Mouse (Mus musculus): Measurements from ENCODE around the gene Traf1. TPM values are rescaled to one million over a fixed set of nuclear protein-coding genes. Genes with fewer than 3 reads are reported as not detected.
A peak's percentile ranks its signal among the peaks of the same experiment; 100 is the strongest.

Traf1 gene
- polyA plus RNA-seq, 1 experiment from 2014 or later, result 0.13 TPM

DNA sequence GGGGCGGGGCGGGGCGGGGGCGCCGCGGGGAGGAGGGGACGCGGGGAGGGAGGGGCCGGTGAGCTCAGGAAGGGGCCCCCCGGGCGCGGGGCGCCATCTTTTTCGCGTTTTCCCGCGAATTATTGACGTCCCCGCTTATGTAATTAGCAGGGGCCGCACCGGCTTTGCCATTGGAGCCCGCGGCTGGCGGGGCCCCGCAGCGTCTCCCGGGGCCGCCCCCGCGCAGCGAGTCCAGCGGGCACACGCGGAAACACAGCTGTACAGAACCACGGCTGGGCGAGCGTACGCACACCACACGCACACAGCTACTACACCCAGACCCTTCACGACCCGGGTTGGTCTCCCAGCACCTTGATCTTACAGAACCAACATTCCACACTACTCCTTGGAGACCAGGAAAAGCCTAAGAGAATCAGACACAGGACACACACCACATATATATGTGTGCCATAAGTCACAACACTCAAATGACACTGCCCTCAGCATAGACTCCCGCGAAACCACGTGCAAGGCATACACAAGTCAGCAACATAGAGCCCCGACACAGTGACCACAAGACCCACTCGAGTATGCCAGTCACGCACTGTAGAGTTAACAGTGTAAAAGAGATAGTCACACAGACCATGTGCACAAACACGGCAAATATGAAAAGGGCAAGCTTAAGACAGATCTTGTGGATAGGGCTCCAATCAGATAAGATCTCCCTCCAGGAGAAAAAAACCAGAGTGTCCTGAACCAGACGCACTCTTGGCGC, 47.3 kb downstream of the Traf1 start:
- Histone ChIP-seq H3K4me1 (ENCODE audit: control insufficient read depth, low read depth, low read length) (peaks cover 14% of the 10 kb centered on the region), H3K27me3 (ENCODE audit: control insufficient read depth, insufficient read depth, low read depth, low read length) (peaks cover 17% of the 10 kb centered on the region), H3K9ac (ENCODE audit: low read depth, low read length) (peak overlapping the region; percentile 70), H3K27ac (ENCODE audit: low read length) (no peak overlapping the region), H3K4me3 (ENCODE audit: low read depth, low read length) (peak overlapping the region; percentile 73), H3K4me2 (ENCODE audit: low read depth, low read length) (peak overlapping the region; percentile 89), H3K9me3 (replicated peaks; ENCODE audit: control insufficient read depth, low read length) (no peaks in the 10 kb centered on the region), H3K36me3 (ENCODE audit: control insufficient read depth, insufficient read depth) (no peaks in the 10 kb centered on the region)
- WGBS (ENCODE audit: insufficient replicate concordance), result under 1% methylated on average over 42 of the region's 50 CpGs
- ATAC-seq (ENCODE audit: low read depth), result peak; percentile 70

GRCm38 (mm10) chr2:34913218-34914068, 48.1 kb downstream of the Traf1 start, which contains the start of gene Phf19:
TSS of gene Phf19 (minus strand) at chr2:34914026.
- H3K9me3 ChIP-seq (replicated peaks; ENCODE audit: control insufficient read depth, low read length), result no peaks in the 10 kb centered on the region
- no peak within 1 kb of the TSS for H3K27ac ChIP-seq (ENCODE audit: low read length)
- peak; percentile 47 for ATAC-seq (ENCODE audit: low read depth)
- H3K27me3 ChIP-seq (ENCODE audit: control insufficient read depth, insufficient read depth, low read depth, low read length), result peaks cover 17% of the 10 kb centered on the region
- under 1% methylated on average over 57 of the region's 64 CpGs for WGBS (ENCODE audit: insufficient replicate concordance)
- H3K4me2 ChIP-seq (ENCODE audit: low read depth, low read length), result peak within 1 kb of the TSS; percentile 89
- peak within 1 kb of the TSS; percentile 73 for H3K4me3 ChIP-seq (ENCODE audit: low read depth, low read length)
- H3K4me1 ChIP-seq (ENCODE audit: control insufficient read depth, low read depth, low read length), result peaks cover 14% of the 10 kb centered on the region
- peak within 1 kb of the TSS; percentile 70 for H3K9ac ChIP-seq (ENCODE audit: low read depth, low read length)
- no peaks in the 10 kb centered on the region for H3K36me3 ChIP-seq (ENCODE audit: control insufficient read depth, insufficient read depth)

- no peak overlapping the region; the same call in 1 of the 2 replicates for H3K9ac ChIP-seq (ENCODE audit: low read depth, low read length)
- ATAC-seq (ENCODE audit: low read depth), result no peak
These were observed 49.0 kb downstream of the Traf1 start for GRCm38 (mm10) chr2:34912613-34913012.

GRCm38 (mm10) chr2:34911871-34912270, 49.7 kb downstream of the Traf1 start:
- no peak overlapping the region for H3K4me3 ChIP-seq (ENCODE audit: low read depth, low read length)
- peaks cover 17% of the 10 kb centered on the region for H3K27me3 ChIP-seq (ENCODE audit: control insufficient read depth, insufficient read depth, low read depth, low read length)
- no peaks in the 10 kb centered on the region for H3K9me3 ChIP-seq (replicated peaks; ENCODE audit: control insufficient read depth, low read length)
- peaks cover 19% of the 10 kb centered on the region for H3K4me1 ChIP-seq (ENCODE audit: control insufficient read depth, low read depth, low read length)
- no peak overlapping the region for H3K9ac ChIP-seq (ENCODE audit: low read depth, low read length)
- ATAC-seq (ENCODE audit: low read depth), result no peak
- H3K27ac ChIP-seq (ENCODE audit: low read length), result no peak overlapping the region
- no peaks in the 10 kb centered on the region for H3K36me3 ChIP-seq (ENCODE audit: control insufficient read depth, insufficient read depth)
- WGBS (ENCODE audit: insufficient replicate concordance), result 82% methylated on average over 5 of the region's 5 CpGs
- H3K4me2 ChIP-seq (ENCODE audit: low read depth, low read length), result no peak overlapping the region

More at GRCm38 (mm10) chr2:34912613-34913012, 49.0 kb downstream of the Traf1 start:
- WGBS (ENCODE audit: insufficient replicate concordance), result 61% methylated on average over 7 of the region's 7 CpGs
- Histone ChIP-seq H3K36me3 (ENCODE audit: control insufficient read depth, insufficient read depth) (no peaks in the 10 kb centered on the region), H3K4me3 (ENCODE audit: low read depth, low read length) (peak overlapping the region; percentile 73), H3K27me3 (ENCODE audit: control insufficient read depth, insufficient read depth, low read depth, low read length) (peaks cover 17% of the 10 kb centered on the region), H3K9me3 (replicated peaks; ENCODE audit: control insufficient read depth, low read length) (no peaks in the 10 kb centered on the region), H3K4me1 (ENCODE audit: control insufficient read depth, low read depth, low read length) (peaks cover 14% of the 10 kb centered on the region), H3K4me2 (ENCODE audit: low read depth, low read length) (peak overlapping the region; percentile 89), H3K27ac (ENCODE audit: low read length) (no peak overlapping the region)

- H3K9ac ChIP-seq (ENCODE audit: low read depth, low read length), result no peak overlapping the region
- 79% methylated on average over 4 of the region's 4 CpGs for WGBS (ENCODE audit: insufficient replicate concordance)
- H3K4me1 ChIP-seq (ENCODE audit: control insufficient read depth, low read depth, low read length), result peaks cover 32% of the 10 kb centered on the region
- H3K36me3 ChIP-seq (ENCODE audit: control insufficient read depth, insufficient read depth), result no peaks in the 10 kb centered on the region
- H3K9me3 ChIP-seq (replicated peaks; ENCODE audit: control insufficient read depth, low read length), result no peaks in the 10 kb centered on the region
- H3K4me2 ChIP-seq (ENCODE audit: low read depth, low read length), result no peak overlapping the region
- peaks cover 17% of the 10 kb centered on the region for H3K27me3 ChIP-seq (ENCODE audit: control insufficient read depth, insufficient read depth, low read depth, low read length)
- H3K27ac ChIP-seq (ENCODE audit: low read length), result no peak overlapping the region
- no peak for ATAC-seq (ENCODE audit: low read depth)
- H3K4me3 ChIP-seq (ENCODE audit: low read depth, low read length), result no peak overlapping the region
These were observed 51.9 kb downstream of the Traf1 start for GRCm38 (mm10) chr2:34909719-34910118.

GRCm38 (mm10) chr2:34906861-34907604, 54.5 kb downstream of the Traf1 start:
- Histone ChIP-seq H3K27ac (ENCODE audit: low read length) (peak overlapping the region; percentile 27; the same call in 1 of the 2 replicates), H3K4me1 (ENCODE audit: control insufficient read depth, low read depth, low read length) (peaks cover 33% of the 10 kb centered on the region), H3K4me2 (ENCODE audit: low read depth, low read length) (no peak overlapping the region), H3K36me3 (ENCODE audit: control insufficient read depth, insufficient read depth) (no peaks in the 10 kb centered on the region), H3K9ac (ENCODE audit: low read depth, low read length) (no peak overlapping the region), H3K9me3 (replicated peaks; ENCODE audit: control insufficient read depth, low read length) (no peaks in the 10 kb centered on the region), H3K4me3 (ENCODE audit: low read depth, low read length) (no peak overlapping the region), H3K27me3 (ENCODE audit: control insufficient read depth, insufficient read depth, low read depth, low read length) (no peaks in the 10 kb centered on the region)
- WGBS (ENCODE audit: insufficient replicate concordance), result 40% methylated on average over 12 of the region's 12 CpGs
- no peak for ATAC-seq (ENCODE audit: low read depth)

- H3K27ac ChIP-seq (ENCODE audit: low read length), result no peak overlapping the region; the same call in 1 of the 2 replicates
- H3K4me2 ChIP-seq (ENCODE audit: low read depth, low read length), result no peak overlapping the region
These were observed 55.1 kb downstream of the Traf1 start for GRCm38 (mm10) chr2:34906426-34906825.

GRCm38 (mm10) chr2:34904849-34905542, 56.6 kb downstream of the Traf1 start:
- H3K9me3 ChIP-seq (replicated peaks; ENCODE audit: control insufficient read depth, low read length), result no peaks in the 10 kb centered on the region
- under 1% methylated on average over 34 of the region's 34 CpGs for WGBS (ENCODE audit: insufficient replicate concordance)

More at GRCm38 (mm10) chr2:34906426-34906825, 55.1 kb downstream of the Traf1 start:
- no peaks in the 10 kb centered on the region for H3K27me3 ChIP-seq (ENCODE audit: control insufficient read depth, insufficient read depth, low read depth, low read length)
- no peak overlapping the region for H3K9ac ChIP-seq (ENCODE audit: low read depth, low read length)
- no peak for ATAC-seq (ENCODE audit: low read depth)
- peaks cover 3% of the 10 kb centered on the region; the same call in 1 of the 2 replicates for H3K36me3 ChIP-seq (ENCODE audit: control insufficient read depth, insufficient read depth)
- no peaks in the 10 kb centered on the region for H3K9me3 ChIP-seq (replicated peaks; ENCODE audit: control insufficient read depth, low read length)
- H3K4me3 ChIP-seq (ENCODE audit: low read depth, low read length), result no peak overlapping the region
- 79% methylated on average over 6 of the region's 6 CpGs for WGBS (ENCODE audit: insufficient replicate concordance)
- peaks cover 33% of the 10 kb centered on the region for H3K4me1 ChIP-seq (ENCODE audit: control insufficient read depth, low read depth, low read length)

More at GRCm38 (mm10) chr2:34904849-34905542, 56.6 kb downstream of the Traf1 start:
- peak overlapping the region; percentile 64 for H3K4me3 ChIP-seq (ENCODE audit: low read depth, low read length)
- H3K4me2 ChIP-seq (ENCODE audit: low read depth, low read length), result peak overlapping the region; percentile 96
- peak; percentile 94 for ATAC-seq (ENCODE audit: low read depth)
- peaks cover 33% of the 10 kb centered on the region for H3K4me1 ChIP-seq (ENCODE audit: control insufficient read depth, low read depth, low read length)
- H3K36me3 ChIP-seq (ENCODE audit: control insufficient read depth, insufficient read depth), result peaks cover 3% of the 10 kb centered on the region; the same call in 1 of the 2 replicates
- peak overlapping the region; percentile 79 for H3K27ac ChIP-seq (ENCODE audit: low read length)
- no peaks in the 10 kb centered on the region for H3K27me3 ChIP-seq (ENCODE audit: control insufficient read depth, insufficient read depth, low read depth, low read length)
- H3K9ac ChIP-seq (ENCODE audit: low read depth, low read length), result peak overlapping the region; percentile 67
